Mouse (Mus musculus): ENCODE data around the gene Prpf18. TPM values are rescaled to one million over a fixed set of nuclear protein-coding genes. Genes with fewer than 3 reads are reported as not detected.
"Not testable (repeated sequence)": the region's sequence is repeated elsewhere in the genome, so short reads cannot be mapped to it uniquely, and the experiment has no call there.

Prpf18 gene
- polyA plus RNA-seq, 1 experiment from 2014 or later = 40.3 TPM

DNA sequence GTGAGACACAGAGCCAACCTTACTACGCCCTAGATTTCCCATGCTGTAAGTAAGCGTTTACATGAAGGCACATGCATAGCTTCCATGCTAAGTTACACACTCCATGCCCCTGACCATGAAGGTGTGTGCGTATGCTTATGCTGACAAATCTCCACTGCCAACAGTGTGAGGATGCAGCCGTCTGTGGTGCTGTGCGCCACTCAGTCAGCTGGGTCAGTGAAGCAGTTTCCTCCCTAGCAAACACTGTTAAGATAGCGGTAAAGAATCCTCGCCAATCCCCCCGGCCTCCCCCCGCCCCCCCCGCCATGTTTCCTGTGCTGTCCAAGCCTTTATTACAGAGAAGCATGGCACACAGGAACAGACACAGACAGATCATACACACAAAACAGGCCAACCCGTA lies 22.4 kb downstream of the Prpf18 start:
- WGBS = 91% methylated on average over 11 of the region's 11 CpGs
- Histone ChIP-seq H3K27me3 (ENCODE audit: low read depth, poor library complexity, severe bottlenecking) (no peaks in the 10 kb centered on the region), H3K4me1 (no peaks in the 10 kb centered on the region), H3K4me3 (no peak overlapping the region), H3K9me3 (replicated peaks) (no peaks in the 10 kb centered on the region), H3K36me3 (peaks cover 82% of the 10 kb centered on the region), H3K27ac (replicated peaks) (no peak overlapping the region)
- no peak for DNase-seq (ENCODE audit: low spot score)

DNA sequence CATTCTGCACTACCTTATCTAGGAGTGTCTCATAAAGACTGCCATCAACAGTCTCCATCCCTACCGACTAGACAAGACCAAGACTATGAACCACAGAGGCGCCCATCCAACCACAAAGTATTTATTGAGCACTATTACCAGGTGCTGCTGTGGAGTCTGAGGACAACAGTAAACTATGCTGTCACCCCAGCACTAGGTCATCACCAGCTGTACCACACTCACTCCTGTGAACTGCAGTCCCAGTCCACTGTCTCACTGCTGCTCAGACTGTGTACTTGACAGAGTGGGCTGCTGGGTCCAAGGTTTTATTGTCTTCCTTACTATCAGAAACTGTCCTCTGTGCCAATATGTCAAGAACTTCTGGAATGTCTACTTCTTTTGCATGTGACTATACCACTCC lies 23.0 kb downstream of the Prpf18 start:
- DNase-seq (ENCODE audit: low spot score) = no peak
- Histone ChIP-seq H3K4me1 (no peaks in the 10 kb centered on the region), H3K36me3 (peaks cover 82% of the 10 kb centered on the region), H3K27ac (replicated peaks) (no peak overlapping the region), H3K4me3 (no peak overlapping the region), H3K9me3 (replicated peaks) (no peaks in the 10 kb centered on the region), H3K27me3 (ENCODE audit: low read depth, poor library complexity, severe bottlenecking) (no peaks in the 10 kb centered on the region)
- 97% methylated on average over 2 of the region's 2 CpGs for WGBS

DNA sequence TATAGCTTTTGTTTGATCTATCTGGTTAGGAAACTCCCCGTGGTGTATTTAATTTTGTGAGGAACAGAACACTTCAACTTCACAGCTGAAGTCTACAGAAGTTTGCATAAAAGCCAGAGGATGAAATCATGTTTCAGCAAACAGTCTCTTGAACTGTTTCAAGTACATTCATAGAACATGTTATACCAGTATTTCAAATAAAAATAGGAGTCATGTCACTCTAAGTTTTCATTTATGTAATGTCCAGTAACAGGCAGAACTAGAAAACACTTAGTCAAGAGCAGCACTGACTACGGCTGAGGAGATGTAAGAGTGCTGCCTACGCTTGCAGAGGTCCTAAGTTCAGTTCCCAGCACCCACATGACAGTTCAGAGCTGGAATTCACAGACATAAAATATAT lies 25.0 kb downstream of the Prpf18 start:
- 96% methylated on average over 3 of the region's 3 CpGs for WGBS
- Histone ChIP-seq H3K27ac (replicated peaks) (no peak overlapping the region), H3K36me3 (peaks cover 78% of the 10 kb centered on the region)

DNA sequence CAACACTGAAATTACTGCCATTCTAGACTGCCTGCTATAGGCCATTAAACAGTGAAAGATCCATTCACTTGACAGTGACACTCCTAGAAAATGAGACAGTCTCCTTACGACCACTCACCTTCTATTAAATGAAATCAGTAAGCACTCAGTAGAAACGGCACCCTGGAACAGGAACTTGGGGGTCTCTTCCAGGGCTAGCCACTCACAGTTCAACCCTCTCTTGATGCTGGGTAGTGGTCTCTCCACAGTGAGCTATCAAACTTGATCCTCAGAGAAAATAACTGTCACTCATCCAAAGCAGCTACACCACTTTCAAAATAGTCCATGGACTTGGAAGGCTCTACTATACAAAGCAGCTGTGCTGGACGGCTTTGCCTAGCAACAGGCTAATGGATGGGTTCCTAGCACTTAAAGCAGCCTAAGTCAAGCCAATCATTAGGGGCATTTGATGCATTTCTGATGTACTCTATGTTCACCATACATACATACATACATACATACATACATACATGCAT lies 30.4 kb downstream of the Prpf18 start:
- Histone ChIP-seq H3K4me1 (peaks cover 18% of the 10 kb centered on the region), H3K9me3 (replicated peaks) (no peaks in the 10 kb centered on the region), H3K27me3 (ENCODE audit: low read depth, poor library complexity, severe bottlenecking) (no peaks in the 10 kb centered on the region), H3K4me3 (no peak overlapping the region), H3K27ac (replicated peaks) (0 out of 2 replicates have a peak overlapping the region, but pooled peaks have one; percentile 9), H3K36me3 (peaks cover 32% of the 10 kb centered on the region)
- 89% methylated on average over 3 of the region's 3 CpGs for WGBS
- DNase-seq (ENCODE audit: low spot score) = no peak

More for the DNA sequence above, 25.0 kb downstream of the Prpf18 start:
- no peak overlapping the region for H3K4me3 ChIP-seq
- H3K9me3 ChIP-seq (replicated peaks) = no peaks in the 10 kb centered on the region
- no peaks in the 10 kb centered on the region for H3K4me1 ChIP-seq
- H3K27me3 ChIP-seq (ENCODE audit: low read depth, poor library complexity, severe bottlenecking) = no peaks in the 10 kb centered on the region
- no peak for DNase-seq (ENCODE audit: low spot score)

- 83% methylated on average over 12 of the region's 12 CpGs for WGBS
- no peak for DNase-seq (ENCODE audit: low spot score)
- H3K27ac ChIP-seq (replicated peaks) = 0 out of 2 replicates have a peak overlapping the region, but pooled peaks have one; percentile 9
These were observed 31.1 kb downstream of the Prpf18 start for GRCm38 (mm10) chr2:4620640-4621401.

GRCm38 (mm10) chr2:4619893-4620593 lies 31.9 kb downstream of the Prpf18 start:
- WGBS = 70% methylated on average over 6 of the region's 6 CpGs
- no peak overlapping the region for H3K4me3 ChIP-seq
- peaks cover 31% of the 10 kb centered on the region for H3K36me3 ChIP-seq

More at GRCm38 (mm10) chr2:4620640-4621401, 31.1 kb downstream of the Prpf18 start:
- Histone ChIP-seq H3K27me3 (ENCODE audit: low read depth, poor library complexity, severe bottlenecking) (no peaks in the 10 kb centered on the region), H3K36me3 (peaks cover 27% of the 10 kb centered on the region), H3K9me3 (replicated peaks) (no peaks in the 10 kb centered on the region), H3K4me1 (peaks cover 18% of the 10 kb centered on the region), H3K4me3 (no peak overlapping the region)

DNA sequence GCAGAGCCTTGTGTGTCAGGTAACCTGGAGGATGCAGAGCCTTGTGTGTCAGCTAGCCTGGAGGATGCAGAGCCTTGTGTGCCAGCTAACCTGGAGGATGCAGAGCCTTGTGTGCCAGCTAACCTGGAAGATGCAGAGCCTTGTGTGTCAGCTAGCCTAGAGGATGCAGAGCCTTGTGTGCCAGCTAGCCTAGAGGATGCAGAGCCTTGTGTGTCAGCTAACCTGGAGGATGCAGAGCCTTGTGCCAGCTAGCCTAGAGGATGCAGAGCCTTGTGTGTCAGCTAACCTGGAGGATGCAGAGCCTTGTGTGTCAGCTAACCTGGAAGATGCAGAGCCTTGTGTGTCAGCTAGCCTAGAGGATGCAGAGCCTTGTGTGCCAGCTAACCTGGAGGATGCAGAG lies 32.8 kb downstream of the Prpf18 start:
- not testable (repeated sequence) for H3K27ac ChIP-seq (replicated peaks); H3K27me3 ChIP-seq (ENCODE audit: low read depth, poor library complexity, severe bottlenecking); DNase-seq (ENCODE audit: low spot score); H3K4me3 ChIP-seq; H3K9me3 ChIP-seq (replicated peaks)
- peaks cover 29% of the 10 kb centered on the region for H3K36me3 ChIP-seq
- H3K4me1 ChIP-seq = peaks cover 18% of the 10 kb centered on the region

More at GRCm38 (mm10) chr2:4619893-4620593, 31.9 kb downstream of the Prpf18 start:
- Histone ChIP-seq H3K9me3 (replicated peaks) (no peaks in the 10 kb centered on the region), H3K4me1 (peaks cover 18% of the 10 kb centered on the region), H3K27ac (replicated peaks) (no peak overlapping the region), H3K27me3 (ENCODE audit: low read depth, poor library complexity, severe bottlenecking) (no peaks in the 10 kb centered on the region)
- no peak for DNase-seq (ENCODE audit: low spot score)

DNA sequence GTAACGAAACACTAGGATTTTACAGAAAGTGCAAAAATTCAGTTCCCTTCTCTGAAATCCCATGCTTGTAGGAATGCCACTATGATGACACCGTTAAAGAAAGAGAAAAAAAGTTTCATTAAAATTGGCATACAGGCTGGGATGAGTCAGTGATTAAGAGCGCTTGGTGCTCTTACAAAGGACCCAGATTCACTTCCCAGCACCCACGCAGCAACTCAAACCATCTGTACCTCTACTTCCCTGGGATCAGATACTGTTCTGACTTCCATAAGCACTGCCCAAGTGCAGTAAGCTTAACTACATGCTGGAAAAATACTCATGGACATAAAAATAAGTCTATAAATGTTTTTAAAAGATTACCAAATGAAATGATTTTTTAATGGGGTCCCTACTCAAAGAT lies 34.9 kb downstream of the Prpf18 start:
- Histone ChIP-seq H3K27me3 (ENCODE audit: low read depth, poor library complexity, severe bottlenecking) (no peaks in the 10 kb centered on the region), H3K27ac (replicated peaks) (no peak overlapping the region), H3K9me3 (replicated peaks) (no peaks in the 10 kb centered on the region), H3K36me3 (peaks cover 33% of the 10 kb centered on the region), H3K4me1 (peaks cover 18% of the 10 kb centered on the region), H3K4me3 (no peak overlapping the region)
- no peak for DNase-seq (ENCODE audit: low spot score)
- WGBS = 94% methylated on average over 4 of the region's 4 CpGs

DNA sequence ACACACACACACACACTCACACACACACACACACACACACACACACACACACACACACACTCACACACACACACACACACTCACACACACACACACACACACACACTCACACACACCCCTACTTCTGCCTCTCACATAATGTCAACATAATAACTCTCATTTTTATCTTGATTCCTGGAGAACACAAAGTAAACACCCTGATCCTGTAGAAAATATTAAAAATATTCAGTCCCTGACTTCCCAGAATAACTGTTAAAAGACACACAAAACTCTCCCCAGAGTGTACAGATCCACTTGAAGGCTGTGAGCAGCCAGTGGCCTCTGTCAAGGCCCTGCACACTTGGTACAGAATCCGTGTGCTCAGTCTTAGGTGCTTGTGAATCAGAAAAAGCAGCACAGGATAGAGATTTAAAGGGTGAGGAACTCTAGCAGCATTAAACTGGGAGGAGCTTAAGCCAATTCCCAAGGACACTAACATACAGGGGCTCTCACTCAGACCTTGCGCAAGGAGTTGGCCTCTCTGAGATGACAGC lies 36.8 kb downstream of the Prpf18 start:
- Histone ChIP-seq H3K36me3 (peaks cover 50% of the 10 kb centered on the region), H3K4me3 (no peak overlapping the region), H3K27me3 (ENCODE audit: low read depth, poor library complexity, severe bottlenecking) (no peaks in the 10 kb centered on the region), H3K4me1 (peaks cover 4% of the 10 kb centered on the region), H3K27ac (replicated peaks) (no peak overlapping the region), H3K9me3 (replicated peaks) (no peaks in the 10 kb centered on the region)
- no peak for DNase-seq (ENCODE audit: low spot score)
- 92% methylated on average over 2 of the region's 2 CpGs for WGBS

DNA sequence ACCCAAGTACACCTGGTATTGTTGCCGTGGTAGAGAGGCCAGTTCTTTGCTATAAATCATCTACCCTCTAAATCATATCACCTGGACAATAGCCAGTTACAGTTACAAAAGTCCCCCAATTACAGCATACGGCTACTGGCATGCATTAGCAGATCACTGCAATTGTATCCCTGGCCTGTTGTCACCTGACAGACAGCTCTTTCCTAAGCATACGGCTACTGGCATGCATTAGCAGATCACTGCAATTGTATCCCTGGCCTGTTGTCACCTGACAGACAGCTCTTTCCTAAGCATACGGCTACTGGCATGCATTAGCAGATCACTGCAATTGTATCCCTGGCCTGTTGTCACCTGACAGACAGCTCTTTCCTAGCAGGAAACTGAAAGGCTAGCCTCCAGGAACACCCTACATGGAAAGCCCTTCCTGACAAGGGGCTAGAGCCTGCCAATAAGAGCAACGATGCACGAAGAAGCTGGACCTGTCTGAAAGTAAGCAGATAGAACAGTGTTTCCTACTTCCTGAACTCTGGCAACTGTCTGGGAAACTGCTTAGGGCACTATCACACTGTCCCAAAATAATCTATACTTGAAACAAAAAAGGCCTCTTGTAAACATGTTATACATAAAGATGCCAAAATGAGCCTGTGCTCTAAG lies 37.5 kb downstream of the Prpf18 start:
- H3K9me3 ChIP-seq (replicated peaks); H3K27ac ChIP-seq (replicated peaks); DNase-seq (ENCODE audit: low spot score); H3K4me1 ChIP-seq; H3K4me3 ChIP-seq; H3K27me3 ChIP-seq (ENCODE audit: low read depth, poor library complexity, severe bottlenecking): not testable (repeated sequence)
- WGBS = 77% methylated on average over 6 of the region's 6 CpGs
- peaks cover 57% of the 10 kb centered on the region for H3K36me3 ChIP-seq

DNA sequence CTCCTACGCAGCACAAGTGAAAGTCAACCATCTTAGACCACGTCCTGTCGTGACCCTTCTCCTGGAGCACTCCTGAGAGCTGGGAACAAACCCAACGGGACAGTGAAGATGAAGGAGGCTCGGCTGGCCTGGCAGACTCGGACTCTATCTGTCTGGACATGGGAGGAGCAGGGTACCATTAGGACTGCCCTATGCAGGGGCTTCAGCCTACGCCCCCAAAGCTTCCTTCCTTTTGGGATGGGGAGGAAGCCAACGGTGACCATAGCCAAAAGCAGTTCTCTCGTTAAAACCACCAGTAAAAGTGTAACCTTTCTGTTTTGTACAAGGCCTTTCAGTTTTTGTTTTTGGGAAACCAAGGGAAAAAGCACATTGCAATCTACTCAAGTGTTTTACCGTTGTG lies 40.2 kb downstream of the Prpf18 start:
- Histone ChIP-seq H3K36me3 (peaks cover 84% of the 10 kb centered on the region), H3K9me3 (replicated peaks) (no peaks in the 10 kb centered on the region), H3K27me3 (ENCODE audit: low read depth, poor library complexity, severe bottlenecking) (no peaks in the 10 kb centered on the region), H3K27ac (replicated peaks) (no peak overlapping the region), H3K4me3 (no peak overlapping the region), H3K4me1 (no peaks in the 10 kb centered on the region)
- DNase-seq (ENCODE audit: low spot score) = no peak
- 97% methylated on average over 10 of the region's 10 CpGs for WGBS

GRCm38 (mm10) chr2:4611295-4611694 lies 40.6 kb downstream of the Prpf18 start:
- no peak overlapping the region for H3K4me3 ChIP-seq
- peaks cover 88% of the 10 kb centered on the region for H3K36me3 ChIP-seq
- no peak overlapping the region for H3K27ac ChIP-seq (replicated peaks)
- whole genome bisulfite sequencing = 87% methylated on average over 6 of the region's 6 CpGs
- DNase-seq (ENCODE audit: low spot score) = no peak
- no peaks in the 10 kb centered on the region for H3K27me3 ChIP-seq (ENCODE audit: low read depth, poor library complexity, severe bottlenecking)
- H3K9me3 ChIP-seq (replicated peaks) = no peaks in the 10 kb centered on the region
- no peaks in the 10 kb centered on the region for H3K4me1 ChIP-seq

All from midbrain, embryonic 10.5 days (tissue).